Mouse (Mus musculus) ovary, postnatal 10 days (tissue): Measurements from ENCODE around the gene Igfbp2.

Experiments used
- DNase-seq: peaks from one replicate; pipeline ENCODE4 v3.0.0; 2022; ENCODE audit warnings: low spot score

Gene Igfbp2

GRCm38 (mm10) chr1:72873078-72873477 lies 48.8 kb downstream of the Igfbp2 start:
- DNase-seq = no peak

- DNase-seq = no peak
Observed at GRCm38 (mm10) chr1:72873511-72874286, 49.4 kb downstream of the Igfbp2 start.

- DNase-seq = peak; percentile 85
Observed at GRCm38 (mm10) chr1:72874287-72875211, 50.2 kb downstream of the Igfbp2 start, which contains the start of gene Igfbp5. TSS of gene Igfbp5 (minus strand) at chr1:72874884.

- no peak for DNase-seq
Observed at GRCm38 (mm10) chr1:72875708-72876107, 51.4 kb downstream of the Igfbp2 start.

GRCm38 (mm10) chr1:72876111-72876510 lies 51.8 kb downstream of the Igfbp2 start:
- DNase-seq = no peak

GRCm38 (mm10) chr1:72877892-72878291 lies 53.6 kb downstream of the Igfbp2 start:
- DNase-seq = no peak

GRCm38 (mm10) chr1:72878473-72879318 lies 54.4 kb downstream of the Igfbp2 start:
- DNase-seq = no peak

- DNase-seq = no peak
Observed at GRCm38 (mm10) chr1:72879319-72879634, 55.0 kb downstream of the Igfbp2 start.

- no peak for DNase-seq
Observed at GRCm38 (mm10) chr1:72885111-72885818, 61.0 kb downstream of the Igfbp2 start.

- no peak for DNase-seq
Observed at GRCm38 (mm10) chr1:72885819-72886169, 61.5 kb downstream of the Igfbp2 start.

- no peak for DNase-seq
Observed at GRCm38 (mm10) chr1:72887910-72888309, 63.6 kb downstream of the Igfbp2 start.

GRCm38 (mm10) chr1:72895821-72896220 lies 71.5 kb downstream of the Igfbp2 start:
- DNase-seq = no peak
